Mouse (Mus musculus): ENCODE measurements around the gene Ranbp6.

- TF ChIP-seq CTCF (IDR thresholded peaks at IDR 0.05; ENCODE audit: low read depth, low read length) (no peak), POLR2A (IDR thresholded peaks at IDR 0.05; ENCODE audit: borderline replicate concordance, low read depth, low read length) (no peak)
Measured at GRCm38 (mm10) chr19:29857267-29857666, 44.5 kb upstream of the Ranbp6 start.
